Mouse (Mus musculus) E14TG2a.4 (cell line): Measurements from ENCODE around the gene Clic5.
"Not testable (repeated sequence)": the region's sequence is repeated elsewhere in the genome, so short reads cannot be mapped to it uniquely, and the experiment has no call there.

ENCODE experiments used
- H3K27me3 ChIP-seq: 2 replicates; pipeline ENCODE4 v1.6.1; 2014; ENCODE audit warnings: low read length, control low read depth; ENCODE audit not compliant: insufficient read depth
- H3K36me3 ChIP-seq: 2 replicates; pipeline ENCODE4 v1.6.1; 2014; ENCODE audit warnings: low read length, control low read depth; ENCODE audit not compliant: insufficient read depth
- H3K4me1 ChIP-seq: replicated peaks from 2 replicates; pipeline ENCODE4 v1.6.1; 2014; ENCODE audit warnings: low read depth, low read length, control low read depth
- H3K4me3 ChIP-seq: replicated peaks from 2 replicates; pipeline ENCODE4 v1.5.1; 2014; ENCODE audit warnings: mild to moderate bottlenecking, low read length
- H3K9me3 ChIP-seq: 2 replicates; pipeline ENCODE4 v1.6.1; 2014; ENCODE audit warnings: low read length, control low read depth
- CTCF ChIP-seq: conservative IDR thresholded peaks from 2 replicates; pipeline ENCODE4 v1.5.1; 2014; ENCODE audit warnings: low read length
- NANOG ChIP-seq: IDR thresholded peaks from 2 replicates; pipeline ENCODE4 v1.6.1; 2014; ENCODE audit warnings: borderline replicate concordance, low read length, mixed read lengths
- POU5F1 ChIP-seq: IDR thresholded peaks from 2 replicates; pipeline ENCODE4 v1.6.1; 2014; ENCODE audit warnings: low read length, borderline replicate concordance

Gene Clic5

GRCm38 (mm10) chr17:44181346-44181745 is 7.0 kb upstream of the Clic5 start:
- H3K4me1 ChIP-seq: no peaks in the 10 kb centered on the region
- H3K27me3 ChIP-seq: peaks cover 5% of the 10 kb centered on the region; the same call in 1 of the 2 replicates
- no peak for TF ChIP-seq CTCF
- no peak for TF ChIP-seq POU5F1
- TF ChIP-seq NANOG: no peak
- no peak overlapping the region for H3K4me3 ChIP-seq
- 0 out of 2 replicates have a peak, but pooled peaks cover 4% of the 10 kb centered on the region for H3K9me3 ChIP-seq
- no peaks in the 10 kb centered on the region for H3K36me3 ChIP-seq

- Histone ChIP-seq H3K36me3 (no peaks in the 10 kb centered on the region), H3K9me3 (0 out of 2 replicates have a peak, but pooled peaks cover 4% of the 10 kb centered on the region), H3K4me1 (peaks cover 23% of the 10 kb centered on the region), H3K4me3 (no peak overlapping the region), H3K27me3 (peaks cover 36% of the 10 kb centered on the region)
- no peak for TF ChIP-seq CTCF
- no peak for TF ChIP-seq NANOG
- TF ChIP-seq POU5F1: no peak
These were observed 1.5 kb upstream of the Clic5 start for GRCm38 (mm10) chr17:44186871-44187270.

GRCm38 (mm10) chr17:44187537-44187936 is 847 bp upstream of the Clic5 start:
- not testable (repeated sequence) for H3K4me3 ChIP-seq, H3K36me3 ChIP-seq, H3K9me3 ChIP-seq
- H3K27me3 ChIP-seq: peaks cover 36% of the 10 kb centered on the region
- H3K4me1 ChIP-seq: peaks cover 23% of the 10 kb centered on the region

GRCm38 (mm10) chr17:44188769-44189145 is 373 bp downstream of the Clic5 start:
- Histone ChIP-seq H3K36me3 (no peaks in the 10 kb centered on the region), H3K9me3 (no peaks in the 10 kb centered on the region), H3K4me3 (peak overlapping the region; percentile 71), H3K4me1 (peaks cover 23% of the 10 kb centered on the region), H3K27me3 (peaks cover 36% of the 10 kb centered on the region)
- TF ChIP-seq NANOG (no peak), CTCF (no peak), POU5F1 (no peak)

GRCm38 (mm10) chr17:44189696-44190095 is 1.3 kb downstream of the Clic5 start:
- no peak for TF ChIP-seq NANOG
- TF ChIP-seq CTCF: no peak
- no peak for TF ChIP-seq POU5F1
- Histone ChIP-seq H3K4me1 (peaks cover 23% of the 10 kb centered on the region), H3K27me3 (peaks cover 36% of the 10 kb centered on the region), H3K4me3 (peak overlapping the region; percentile 29; the same call in 1 of the 2 replicates), H3K9me3 (no peaks in the 10 kb centered on the region), H3K36me3 (no peaks in the 10 kb centered on the region)

- Histone ChIP-seq H3K27me3 (peaks cover 36% of the 10 kb centered on the region), H3K9me3 (no peaks in the 10 kb centered on the region), H3K4me3 (no peak overlapping the region), H3K36me3 (no peaks in the 10 kb centered on the region), H3K4me1 (peaks cover 23% of the 10 kb centered on the region)
- no peak for TF ChIP-seq NANOG
- no peak for TF ChIP-seq POU5F1
- no peak for TF ChIP-seq CTCF
These were observed 1.9 kb downstream of the Clic5 start for GRCm38 (mm10) chr17:44190246-44190645.

- no peak for TF ChIP-seq NANOG
- no peak for TF ChIP-seq CTCF
- TF ChIP-seq POU5F1: no peak
- Histone ChIP-seq H3K4me3 (no peak overlapping the region), H3K27me3 (peaks cover 24% of the 10 kb centered on the region)
These were observed 4.6 kb downstream of the Clic5 start for GRCm38 (mm10) chr17:44192981-44193380.

GRCm38 (mm10) chr17:44199158-44199557 is 10.8 kb downstream of the Clic5 start:
- Histone ChIP-seq H3K4me3 (no peak overlapping the region), H3K36me3 (no peaks in the 10 kb centered on the region), H3K4me1 (no peaks in the 10 kb centered on the region), H3K9me3 (no peaks in the 10 kb centered on the region), H3K27me3 (peaks cover 25% of the 10 kb centered on the region)
- no peak for TF ChIP-seq CTCF

More at GRCm38 (mm10) chr17:44192981-44193380, 4.6 kb downstream of the Clic5 start:
- Histone ChIP-seq H3K36me3 (no peaks in the 10 kb centered on the region), H3K9me3 (no peaks in the 10 kb centered on the region), H3K4me1 (peaks cover 21% of the 10 kb centered on the region)

GRCm38 (mm10) chr17:44202952-44203351 is 14.6 kb downstream of the Clic5 start:
- no peak for TF ChIP-seq NANOG
- TF ChIP-seq POU5F1: no peak
- TF ChIP-seq CTCF: no peak
- no peaks in the 10 kb centered on the region for H3K36me3 ChIP-seq
- H3K4me1 ChIP-seq: no peaks in the 10 kb centered on the region
- no peaks in the 10 kb centered on the region for H3K9me3 ChIP-seq
- H3K27me3 ChIP-seq: peaks cover 22% of the 10 kb centered on the region
- H3K4me3 ChIP-seq: no peak overlapping the region
